Mouse (Mus musculus): ENCODE results near the gene Tnfrsf13b. TPM values are rescaled to one million over a fixed set of nuclear protein-coding genes. Genes with fewer than 3 reads are reported as not detected.
A peak's percentile ranks its signal among the peaks of the same experiment; 100 is the strongest.

Gene Tnfrsf13b
- polyA plus RNA-seq, 1 experiment from 2014 or later, result 8.1 TPM

GRCm38 (mm10) chr11:61146645-61147299 is 20.2 kb downstream of the Tnfrsf13b start:
- Histone ChIP-seq H3K27ac (ENCODE audit: low read depth) (no peak overlapping the region), H3K9me3 (ENCODE audit: low read length) (no peaks in the 10 kb centered on the region), H3K27me3 (ENCODE audit: insufficient read depth, low read length) (peaks cover 6% of the 10 kb centered on the region; the same call in 1 of the 2 replicates), H3K4me1 (ENCODE audit: insufficient read depth) (peaks cover 6% of the 10 kb centered on the region), H3K9ac (replicated peaks) (peak overlapping the region; percentile 1; the same call in 1 of the 2 replicates), H3K36me3 (replicated peaks; ENCODE audit: insufficient read depth, low read length) (no peaks in the 10 kb centered on the region), H3K4me2 (ENCODE audit: low read depth, low read length) (peak overlapping the region; percentile 56), H3K4me3 (ENCODE audit: low read depth, low read length) (peak overlapping the region; percentile 0; the same call in 1 of the 2 replicates)
- DNase-seq, result peak; percentile 76
- ATAC-seq, result peak; percentile 40; the same call in 1 of the 2 replicates
- TF ChIP-seq CTCF (IDR thresholded peaks at IDR 0.05; ENCODE audit: low read depth) (peak; percentile 69), EP300 (IDR thresholded peaks at IDR 0.05; ENCODE audit: low read depth) (no peak)
- 30% methylated on average over 20 of the region's 20 CpGs for WGBS (ENCODE audit: insufficient replicate concordance)

DNA sequence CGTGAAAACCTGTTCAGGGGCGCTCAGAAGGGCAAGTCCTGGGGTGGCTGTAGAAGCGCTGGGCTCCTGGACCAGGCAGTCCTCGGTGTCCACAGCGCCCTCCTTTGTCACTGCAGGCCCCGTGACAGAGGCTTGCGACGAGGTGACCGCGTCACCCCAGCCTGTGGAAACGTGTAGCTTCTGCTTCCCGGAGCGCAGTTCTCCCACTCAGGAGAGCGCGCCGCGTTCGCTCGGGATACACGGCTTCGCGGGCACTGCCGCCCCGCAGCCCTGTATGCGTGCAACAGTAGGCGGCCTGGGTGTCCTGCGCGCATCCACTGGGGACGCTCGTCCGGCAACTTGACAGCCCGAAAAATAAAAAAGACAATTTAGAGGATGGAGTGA is 20.7 kb downstream of the Tnfrsf13b start:
- Histone ChIP-seq H3K4me2 (ENCODE audit: low read depth, low read length) (peak overlapping the region; percentile 56), H3K9me3 (ENCODE audit: low read length) (no peaks in the 10 kb centered on the region), H3K9ac (replicated peaks) (peak overlapping the region; percentile 1; the same call in 1 of the 2 replicates), H3K36me3 (replicated peaks; ENCODE audit: insufficient read depth, low read length) (0 out of 2 replicates have a peak, but pooled peaks cover 3% of the 10 kb centered on the region), H3K27me3 (ENCODE audit: insufficient read depth, low read length) (peaks cover 6% of the 10 kb centered on the region; the same call in 1 of the 2 replicates), H3K4me3 (ENCODE audit: low read depth, low read length) (peak overlapping the region; percentile 0; the same call in 1 of the 2 replicates), H3K27ac (ENCODE audit: low read depth) (no peak overlapping the region), H3K4me1 (ENCODE audit: insufficient read depth) (peaks cover 4% of the 10 kb centered on the region)
- peak; percentile 67 for ATAC-seq
- WGBS (ENCODE audit: insufficient replicate concordance), result 22% methylated on average over 32 of the region's 32 CpGs
- peak; percentile 45 for DNase-seq
- TF ChIP-seq EP300 (IDR thresholded peaks at IDR 0.05; ENCODE audit: low read depth) (no peak), CTCF (IDR thresholded peaks at IDR 0.05; ENCODE audit: low read depth) (peak; percentile 32)

GRCm38 (mm10) chr11:61150233-61151001 is 23.9 kb downstream of the Tnfrsf13b start:
- Histone ChIP-seq H3K27ac (ENCODE audit: low read depth) (no peak overlapping the region), H3K4me2 (ENCODE audit: low read depth, low read length) (no peak overlapping the region), H3K36me3 (replicated peaks; ENCODE audit: insufficient read depth, low read length) (peaks cover 29% of the 10 kb centered on the region), H3K4me3 (ENCODE audit: low read depth, low read length) (no peak overlapping the region), H3K27me3 (ENCODE audit: insufficient read depth, low read length) (peaks cover 6% of the 10 kb centered on the region; the same call in 1 of the 2 replicates), H3K9me3 (ENCODE audit: low read length) (no peaks in the 10 kb centered on the region), H3K4me1 (ENCODE audit: insufficient read depth) (peaks cover 3% of the 10 kb centered on the region; the same call in 1 of the 2 replicates), H3K9ac (replicated peaks) (no peak overlapping the region)
- no peak for TF ChIP-seq CTCF (IDR thresholded peaks at IDR 0.05; ENCODE audit: low read depth)
- TF ChIP-seq EP300 (IDR thresholded peaks at IDR 0.05; ENCODE audit: low read depth), result no peak
- DNase-seq (no peak), ATAC-seq (no peak)
- WGBS (ENCODE audit: insufficient replicate concordance), result 60% methylated on average over 6 of the region's 6 CpGs

- peaks cover 77% of the 10 kb centered on the region for H3K36me3 ChIP-seq (replicated peaks; ENCODE audit: insufficient read depth, low read length)
- no peak for TF ChIP-seq EP300 (IDR thresholded peaks at IDR 0.05; ENCODE audit: low read depth)
- peak; percentile 67 for TF ChIP-seq CTCF (IDR thresholded peaks at IDR 0.05; ENCODE audit: low read depth)
- H3K4me2 ChIP-seq (ENCODE audit: low read depth, low read length), result no peak overlapping the region
- ATAC-seq (no peak), DNase-seq (peak; percentile 40)
- no peaks in the 10 kb centered on the region for H3K27me3 ChIP-seq (ENCODE audit: insufficient read depth, low read length)
- 66% methylated on average over 2 of the region's 2 CpGs for WGBS (ENCODE audit: insufficient replicate concordance)
- H3K4me1 ChIP-seq (ENCODE audit: insufficient read depth), result peaks cover 11% of the 10 kb centered on the region
- no peak overlapping the region for H3K4me3 ChIP-seq (ENCODE audit: low read depth, low read length)
- no peaks in the 10 kb centered on the region for H3K9me3 ChIP-seq (ENCODE audit: low read length)
- no peak overlapping the region for H3K9ac ChIP-seq (replicated peaks)
- H3K27ac ChIP-seq (ENCODE audit: low read depth), result no peak overlapping the region
Observed at GRCm38 (mm10) chr11:61155727-61156126, 29.2 kb downstream of the Tnfrsf13b start.

- Histone ChIP-seq H3K27me3 (ENCODE audit: insufficient read depth, low read length) (no peaks in the 10 kb centered on the region), H3K36me3 (replicated peaks; ENCODE audit: insufficient read depth, low read length) (peaks cover 90% of the 10 kb centered on the region), H3K27ac (ENCODE audit: low read depth) (no peak overlapping the region), H3K4me3 (ENCODE audit: low read depth, low read length) (no peak overlapping the region), H3K4me1 (ENCODE audit: insufficient read depth) (peaks cover 13% of the 10 kb centered on the region), H3K9me3 (ENCODE audit: low read length) (no peaks in the 10 kb centered on the region), H3K4me2 (ENCODE audit: low read depth, low read length) (no peak overlapping the region), H3K9ac (replicated peaks) (no peak overlapping the region)
- ATAC-seq (no peak), DNase-seq (no peak)
- TF ChIP-seq EP300 (IDR thresholded peaks at IDR 0.05; ENCODE audit: low read depth) (no peak), CTCF (IDR thresholded peaks at IDR 0.05; ENCODE audit: low read depth) (no peak)
- WGBS (ENCODE audit: insufficient replicate concordance), result 75% methylated on average over 3 of the region's 3 CpGs
Observed at GRCm38 (mm10) chr11:61158141-61158540, 31.6 kb downstream of the Tnfrsf13b start.

All from liver, postnatal 0 days (tissue).